Mouse (Mus musculus): ENCODE results near the gene Rfx4.

Rfx4 gene

GRCm38 (mm10) chr10:84755786-84756203, at the start of gene Rfx4:
Gene Rfx4, plus strand, starts transcription at chr10:84756062.
- no peak; the same call in 1 of the 2 replicates for ATAC-seq (ENCODE audit: low TSS enrichment)

- ATAC-seq (ENCODE audit: low TSS enrichment) = no peak
Observed at GRCm38 (mm10) chr10:84706543-84706942, 49.3 kb upstream of the Rfx4 start.

- ATAC-seq (ENCODE audit: low TSS enrichment) = no peak
Observed at GRCm38 (mm10) chr10:84707226-84707625, 48.6 kb upstream of the Rfx4 start.

GRCm38 (mm10) chr10:84707752-84708530, 47.9 kb upstream of the Rfx4 start:
- no peak for ATAC-seq (ENCODE audit: low TSS enrichment)

- ATAC-seq (ENCODE audit: low TSS enrichment) = 0 out of 2 replicates have a peak, but pooled peaks have one; percentile 29
Observed at GRCm38 (mm10) chr10:84710192-84710591, 45.7 kb upstream of the Rfx4 start.

GRCm38 (mm10) chr10:84710827-84711226, 45.0 kb upstream of the Rfx4 start:
- no peak for ATAC-seq (ENCODE audit: low TSS enrichment)

- ATAC-seq (ENCODE audit: low TSS enrichment) = no peak
Observed at GRCm38 (mm10) chr10:84711479-84711878, 44.4 kb upstream of the Rfx4 start.

GRCm38 (mm10) chr10:84711940-84712339, 43.9 kb upstream of the Rfx4 start:
- peak; percentile 86 for ATAC-seq (ENCODE audit: low TSS enrichment)

GRCm38 (mm10) chr10:84712532-84712931, 43.3 kb upstream of the Rfx4 start:
- ATAC-seq (ENCODE audit: low TSS enrichment) = no peak

GRCm38 (mm10) chr10:84713043-84713442, 42.8 kb upstream of the Rfx4 start:
- ATAC-seq (ENCODE audit: low TSS enrichment) = no peak

- no peak for ATAC-seq (ENCODE audit: low TSS enrichment)
Observed at GRCm38 (mm10) chr10:84715639-84716038, 40.2 kb upstream of the Rfx4 start.

- no peak for ATAC-seq (ENCODE audit: low TSS enrichment)
Observed at GRCm38 (mm10) chr10:84716581-84716980, 39.3 kb upstream of the Rfx4 start.

- ATAC-seq (ENCODE audit: low TSS enrichment) = no peak
Observed at GRCm38 (mm10) chr10:84722711-84723110, 33.2 kb upstream of the Rfx4 start.

GRCm38 (mm10) chr10:84727005-84727404, 28.9 kb upstream of the Rfx4 start:
- peak; percentile 87 for ATAC-seq (ENCODE audit: low TSS enrichment)

- no peak for ATAC-seq (ENCODE audit: low TSS enrichment)
Observed at GRCm38 (mm10) chr10:84727760-84728159, 28.1 kb upstream of the Rfx4 start.

- ATAC-seq (ENCODE audit: low TSS enrichment) = no peak
Observed at GRCm38 (mm10) chr10:84730078-84730477, 25.8 kb upstream of the Rfx4 start.

GRCm38 (mm10) chr10:84730956-84731355, 24.9 kb upstream of the Rfx4 start:
- no peak for ATAC-seq (ENCODE audit: low TSS enrichment)

GRCm38 (mm10) chr10:84733511-84733910, 22.4 kb upstream of the Rfx4 start:
- ATAC-seq (ENCODE audit: low TSS enrichment) = no peak

- ATAC-seq (ENCODE audit: low TSS enrichment) = no peak
Observed at GRCm38 (mm10) chr10:84754851-84755785, 744 bp upstream of the Rfx4 start.

- no peak for ATAC-seq (ENCODE audit: low TSS enrichment)
Observed at GRCm38 (mm10) chr10:84756435-84757095, 703 bp downstream of the Rfx4 start.

- ATAC-seq (ENCODE audit: low TSS enrichment) = no peak
Observed at GRCm38 (mm10) chr10:84757426-84758199, 1.8 kb downstream of the Rfx4 start.

GRCm38 (mm10) chr10:84758200-84758468, 2.3 kb downstream of the Rfx4 start:
- no peak for ATAC-seq (ENCODE audit: low TSS enrichment)

Measured in frontal cortex, adult (tissue).